Mouse (Mus musculus) adrenal gland, postnatal 14 days (tissue): Measurements from ENCODE around the gene Endov. TPM values are rescaled to one million over a fixed set of nuclear protein-coding genes. Genes with fewer than 3 reads are reported as not detected.

ENCODE experiments used
- DNase-seq: peaks from one replicate; pipeline ENCODE4 v3.0.0; 2021; ENCODE audit warnings: mixed read lengths
- total RNA-seq: library from RNA; stranded (reverse); gene quantifications from 2 replicates; pipeline ENCODE4 v1.2.3, GENCODE M21; 2021

Endov gene
- total RNA-seq, 1 experiment from 2014 or later, result 19.7 TPM

GRCm38 (mm10) chr11:119516677-119517361 lies 25.7 kb downstream of the Endov start:
- peak; percentile 54 for DNase-seq

GRCm38 (mm10) chr11:119519387-119519786 lies 28.2 kb downstream of the Endov start:
- DNase-seq, result no peak

DNA sequence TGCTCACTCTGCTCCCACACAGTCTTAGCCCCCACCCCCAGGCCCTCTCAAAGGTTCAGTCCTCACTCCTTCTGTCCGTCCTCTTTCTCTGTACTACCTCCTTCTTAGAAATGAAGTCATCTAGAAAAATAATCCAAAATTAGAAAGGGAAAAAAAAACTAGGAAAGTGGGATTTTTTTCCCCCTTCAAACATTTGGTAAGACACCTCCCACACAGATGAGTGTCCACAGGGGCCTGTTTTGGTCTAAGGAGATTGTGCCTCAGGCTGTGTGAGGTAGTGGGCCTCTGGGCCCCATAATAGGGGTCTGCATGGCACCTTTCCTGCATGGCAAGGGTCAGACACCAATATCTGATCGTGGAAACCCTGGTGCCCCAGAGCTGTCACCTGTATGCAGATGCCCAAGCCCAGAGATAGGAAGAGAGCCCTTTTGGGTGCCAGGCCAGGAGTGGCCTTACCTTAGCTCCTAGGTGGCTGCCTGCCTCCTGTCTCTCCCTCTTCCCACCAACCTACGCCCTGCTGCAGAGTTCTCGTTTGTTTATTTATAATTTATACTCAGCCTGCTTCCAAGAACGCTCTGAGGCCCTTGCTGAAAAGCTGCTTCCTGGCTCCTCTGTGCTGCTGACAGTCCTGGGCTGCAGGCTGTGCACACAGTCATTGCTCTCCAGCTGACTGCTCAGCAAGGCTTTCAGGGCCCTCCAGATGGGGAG lies 29.0 kb downstream of the Endov start:
- DNase-seq, result no peak

DNA sequence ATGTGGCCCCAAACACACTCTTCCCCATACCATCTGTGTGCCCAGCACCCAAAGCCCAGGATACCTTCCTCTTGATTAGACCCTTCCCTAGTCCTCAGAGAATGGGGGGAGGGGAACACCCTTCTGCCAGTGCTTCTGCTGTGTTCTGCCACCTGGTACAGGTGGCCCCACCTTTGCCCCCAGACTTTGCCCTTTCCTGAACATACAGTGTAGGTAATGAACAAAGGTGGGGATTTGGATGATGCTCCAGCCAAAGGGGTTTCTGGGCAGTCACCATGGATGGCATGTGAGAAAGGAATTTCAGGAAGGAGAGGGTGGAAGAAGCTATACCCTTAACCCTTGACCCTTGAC lies 29.5 kb downstream of the Endov start:
- DNase-seq, result no peak

- no peak for DNase-seq
Observed at GRCm38 (mm10) chr11:119521920-119522710, 31.0 kb downstream of the Endov start.

DNA sequence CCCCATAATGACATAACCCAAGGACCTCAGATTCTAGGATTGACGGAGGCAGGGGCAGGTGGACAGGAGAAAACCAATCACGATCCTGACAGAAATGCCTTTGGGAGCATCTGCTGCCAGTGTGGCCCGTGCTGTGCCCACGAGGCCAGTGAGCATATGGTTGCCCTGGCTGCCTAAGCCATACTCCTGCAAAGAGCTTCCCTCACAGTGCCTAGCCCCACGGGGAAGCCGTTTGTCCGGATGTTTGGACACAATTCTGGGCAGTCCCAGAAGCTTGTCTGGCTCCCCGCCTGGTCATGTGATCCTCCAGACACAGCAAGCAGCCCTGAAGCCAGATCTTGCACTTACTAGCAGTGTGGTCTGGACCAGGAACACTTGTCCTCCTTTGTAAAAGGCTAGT lies 31.6 kb downstream of the Endov start:
- DNase-seq, result peak; percentile 71

DNA sequence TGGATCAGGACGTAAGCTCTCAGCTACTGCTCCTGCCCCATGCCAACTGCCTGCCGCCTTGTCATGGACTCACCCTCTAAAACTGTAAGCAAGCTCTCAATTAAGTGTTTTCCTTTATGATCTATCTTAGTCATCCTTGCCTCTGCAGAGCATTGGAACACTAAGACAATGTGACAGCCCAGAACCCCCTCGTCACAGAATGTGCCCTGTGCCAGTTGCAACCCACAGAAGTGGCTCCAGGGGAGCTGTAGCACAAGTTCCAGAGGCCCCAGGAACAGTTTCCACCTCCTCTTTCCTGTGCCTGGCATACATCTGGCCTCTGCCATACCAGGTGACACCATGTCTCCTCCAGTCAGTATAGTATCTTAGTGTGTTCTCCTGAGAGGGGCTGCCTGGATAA lies 32.2 kb downstream of the Endov start:
- DNase-seq, result no peak

- peak; percentile 93 for DNase-seq
Observed at GRCm38 (mm10) chr11:119524545-119524949, 33.4 kb downstream of the Endov start.

GRCm38 (mm10) chr11:119526068-119526966 lies 35.2 kb downstream of the Endov start:
- DNase-seq, result no peak

GRCm38 (mm10) chr11:119528930-119529329 lies 37.8 kb downstream of the Endov start:
- DNase-seq, result no peak

GRCm38 (mm10) chr11:119532460-119532859 lies 41.3 kb downstream of the Endov start:
- DNase-seq, result no peak

GRCm38 (mm10) chr11:119533745-119534144 lies 42.6 kb downstream of the Endov start:
- no peak for DNase-seq

- peak; percentile 31 for DNase-seq
Observed at GRCm38 (mm10) chr11:119539944-119540343, 48.8 kb downstream of the Endov start.

GRCm38 (mm10) chr11:119540560-119540959 lies 49.4 kb downstream of the Endov start:
- no peak for DNase-seq

DNA sequence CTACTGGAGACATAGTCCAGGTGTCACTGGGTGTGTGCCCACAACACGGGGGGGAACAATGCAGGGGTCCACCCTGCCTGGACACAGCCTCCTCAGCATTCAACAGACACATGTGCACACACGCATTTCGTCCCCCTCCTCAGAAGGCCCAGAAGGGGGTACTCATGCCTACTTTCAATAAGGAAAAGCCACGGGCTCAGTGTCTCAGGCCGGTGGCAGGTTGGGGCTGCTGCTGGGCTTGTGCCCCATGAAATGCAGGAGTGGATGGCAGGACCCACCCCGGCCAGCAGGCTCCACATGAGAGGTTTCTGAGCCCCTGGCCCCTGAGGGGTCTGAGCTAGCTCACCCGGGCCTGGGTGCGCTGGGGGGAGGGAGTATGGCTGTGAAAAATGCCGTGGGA lies 49.9 kb downstream of the Endov start:
- no peak for DNase-seq

- DNase-seq, result no peak
Observed at GRCm38 (mm10) chr11:119542371-119542770, 51.2 kb downstream of the Endov start.

DNA sequence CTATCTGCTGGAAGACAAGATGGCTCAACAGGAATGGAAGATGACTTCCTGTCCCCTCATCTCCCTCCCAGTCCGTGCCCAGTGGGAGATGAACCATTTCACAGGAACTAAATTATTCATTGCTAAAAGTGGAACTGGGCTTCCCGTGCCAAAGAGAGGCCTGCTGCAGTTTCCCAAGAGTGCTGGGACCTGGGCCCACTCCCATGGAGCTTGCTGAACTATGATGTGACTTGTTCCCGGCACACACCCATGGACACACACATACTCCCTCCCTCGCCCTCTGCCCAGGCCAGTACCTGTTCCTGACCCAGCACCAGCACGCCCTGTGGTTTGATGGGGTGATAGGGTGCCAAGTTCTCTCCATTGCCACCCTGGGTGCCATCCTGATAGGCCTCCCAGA lies 51.7 kb downstream of the Endov start:
- no peak for DNase-seq

DNA sequence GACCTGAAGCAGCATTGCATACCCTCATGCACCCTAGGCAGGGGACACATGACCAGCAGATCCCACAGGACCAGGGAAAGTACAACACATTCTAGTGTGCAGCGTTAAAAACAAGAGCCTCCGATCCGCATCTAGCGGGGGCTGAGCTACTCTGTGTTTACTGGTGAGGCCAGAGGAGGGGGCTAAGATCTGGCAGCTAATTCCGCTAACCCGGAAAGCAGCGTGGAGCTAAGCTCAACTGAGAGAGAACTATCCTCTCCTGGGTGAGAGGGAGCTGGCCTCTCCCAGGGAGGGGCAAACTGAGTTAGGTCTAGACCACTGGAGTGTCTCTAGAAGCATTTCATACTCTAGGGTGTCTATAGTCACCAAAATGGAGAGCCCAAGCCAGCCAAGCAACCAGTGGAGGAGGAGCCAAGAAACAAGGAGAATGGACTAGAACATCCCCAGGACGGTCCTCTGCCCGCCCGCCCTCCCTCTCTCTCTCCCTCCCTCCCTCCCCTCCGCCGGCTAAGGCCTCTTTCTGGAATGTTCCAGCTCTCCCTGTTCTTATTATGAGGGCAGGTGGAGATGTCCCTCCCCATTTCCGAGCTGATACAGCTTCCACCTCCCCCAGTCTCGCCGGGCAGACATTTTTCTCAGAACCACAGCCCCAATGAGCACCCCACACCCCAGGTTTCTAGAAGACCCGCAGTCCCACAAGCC lies 52.8 kb downstream of the Endov start:
- no peak for DNase-seq

DNA sequence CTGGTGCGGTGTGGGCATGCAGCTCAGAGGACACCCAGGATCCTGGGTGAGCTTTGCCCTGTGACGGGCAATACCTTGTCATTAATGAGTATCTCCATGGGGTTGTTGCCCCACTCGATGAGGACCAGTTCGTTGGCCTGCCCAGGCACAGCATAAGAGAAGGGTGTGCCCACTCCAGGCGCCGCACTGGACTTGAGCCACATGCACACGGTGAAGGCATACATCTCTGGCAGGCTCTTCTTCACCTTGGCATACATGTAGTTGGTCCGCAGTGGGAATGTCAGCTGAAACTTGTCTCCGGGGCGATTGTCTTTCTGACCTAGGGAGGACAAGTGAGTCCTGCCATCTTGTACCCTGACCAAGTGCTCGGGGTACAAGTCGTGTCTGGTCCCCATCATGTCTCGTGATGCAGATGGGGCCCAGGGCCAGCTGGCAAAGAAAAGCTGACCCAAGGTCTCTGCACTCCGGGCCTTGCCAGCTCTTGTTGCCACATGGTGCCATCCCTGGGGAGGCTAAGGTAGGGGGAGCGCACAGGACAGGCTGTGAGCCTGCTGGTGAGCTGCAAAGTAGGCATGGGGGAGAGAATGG lies 53.5 kb downstream of the Endov start:
- peak; percentile 83 for DNase-seq

GRCm38 (mm10) chr11:119545281-119545680 lies 54.1 kb downstream of the Endov start:
- no peak for DNase-seq
